Mouse (Mus musculus) bone marrow macrophage, adult 2 months (primary cell): ENCODE data around the gene Csn2. TPM values are rescaled to one million over a fixed set of nuclear protein-coding genes. Genes with fewer than 3 reads are reported as not detected.

Experiments
- H3K27ac ChIP-seq: 2 replicates; pipeline ENCODE4 v1.5.1; 2012; ENCODE audit warnings: low read depth, low read length; ENCODE audit not compliant: insufficient read depth
- H3K4me1 ChIP-seq: 2 replicates; pipeline ENCODE4 v1.6.1; 2012; ENCODE audit warnings: low read length; ENCODE audit not compliant: control insufficient read depth, insufficient read depth
- H3K4me3 ChIP-seq: 2 replicates; pipeline ENCODE4 v1.5.1; 2012; ENCODE audit warnings: mild to moderate bottlenecking, low read length, moderate library complexity; ENCODE audit not compliant: insufficient read depth
- CTCF ChIP-seq: IDR thresholded peaks from 2 replicates; pipeline ENCODE4 v1.5.1; 2012; ENCODE audit warnings: low read depth, mild to moderate bottlenecking, low read length, moderate library complexity
- POLR2A ChIP-seq: IDR thresholded peaks from 2 replicates; pipeline ENCODE4 v1.6.1; 2012; ENCODE audit warnings: mild to moderate bottlenecking, low read depth, low read length, borderline replicate concordance
- polyA plus RNA-seq: library from polyadenylated mRNA; stranded (reverse); fragments of >200 nt; gene quantifications from 2 replicates; pipeline ENCODE4 v1.2.4, GENCODE M21; 2012; ENCODE audit not compliant: missing spikeins, insufficient read depth, insufficient read length

Gene Csn2
- not detected in 2 replicates for polyA plus RNA-seq

- H3K4me3 ChIP-seq: no peak within 1 kb of the TSS
- no peak for TF ChIP-seq CTCF
- no peak for TF ChIP-seq POLR2A
- no peaks in the 10 kb centered on the region for H3K4me1 ChIP-seq
- no peak within 1 kb of the TSS for H3K27ac ChIP-seq
Measured at GRCm38 (mm10) chr5:87699530-87699929, at the start of gene Csn2. Gene Csn2, minus strand, starts transcription at chr5:87699630.

- no peak overlapping the region for H3K4me3 ChIP-seq
- TF ChIP-seq POLR2A (no peak), CTCF (no peak)
- no peaks in the 10 kb centered on the region for H3K4me1 ChIP-seq
- no peak overlapping the region for H3K27ac ChIP-seq
Measured at GRCm38 (mm10) chr5:87734821-87735220, 35.4 kb upstream of the Csn2 start.

GRCm38 (mm10) chr5:87705891-87706290, 6.5 kb upstream of the Csn2 start:
- Histone ChIP-seq H3K4me1 (no peaks in the 10 kb centered on the region), H3K4me3 (no peak overlapping the region), H3K27ac (no peak overlapping the region)
- TF ChIP-seq CTCF (no peak), POLR2A (no peak)

- Histone ChIP-seq H3K4me3 (no peak within 1 kb of the TSS), H3K4me1 (no peaks in the 10 kb centered on the region), H3K27ac (no peak within 1 kb of the TSS)
- TF ChIP-seq POLR2A (no peak), CTCF (no peak)
Measured at GRCm38 (mm10) chr5:87665908-87666307, 33.5 kb downstream of the Csn2 start, which contains the start of gene Csn1s1. Gene Csn1s1, plus strand, starts transcription at chr5:87666208.

GRCm38 (mm10) chr5:87642787-87643186, 56.6 kb downstream of the Csn2 start:
- no peak overlapping the region for H3K4me3 ChIP-seq
- no peaks in the 10 kb centered on the region for H3K4me1 ChIP-seq
- no peak overlapping the region for H3K27ac ChIP-seq
- TF ChIP-seq CTCF: no peak
- no peak for TF ChIP-seq POLR2A

Other genes with a start within 250 kb of the Csn2 start
- not detected in 2 replicates for gene Ugt2a2, start 217.4 kb downstream of the Csn2 start, polyA plus RNA-seq
- not detected in 2 replicates for gene Gm43638, start 212.8 kb downstream of the Csn2 start, polyA plus RNA-seq
- gene Ugt2a1, start 208.8 kb downstream of the Csn2 start, polyA plus RNA-seq: not detected in 2 replicates
- not detected in 2 replicates for gene Sult1b1, start 161.4 kb downstream of the Csn2 start, polyA plus RNA-seq
- gene Sult1d1, start 130.6 kb downstream of the Csn2 start, polyA plus RNA-seq: not detected in 2 replicates
- not detected in 2 replicates for gene Sult1e1, start 108.0 kb downstream of the Csn2 start, polyA plus RNA-seq
- not detected in 2 replicates for gene Csn1s1, start 33.4 kb downstream of the Csn2 start, polyA plus RNA-seq
- gene Csn1s2a, start 74.9 kb upstream of the Csn2 start, polyA plus RNA-seq: not detected in 2 replicates
- not detected in 2 replicates for gene Csn1s2b, start 108.5 kb upstream of the Csn2 start, polyA plus RNA-seq
- not detected in 2 replicates for gene Prr27, start 126.1 kb upstream of the Csn2 start, polyA plus RNA-seq
- not detected in 2 replicates for gene Odam, start 185.4 kb upstream of the Csn2 start, polyA plus RNA-seq
- gene Csn3, start 225.9 kb upstream of the Csn2 start, polyA plus RNA-seq: 0.45 TPM in 1 of 2 replicates, not detected in the other